Mouse (Mus musculus) lung, adult 2 months (tissue): ENCODE data around the gene Aasdh.

ENCODE experiments used
- CTCF ChIP-seq: fragments of 200-500 bp; IDR thresholded peaks from 2 replicates; pipeline ENCODE4 v1.5.1; 2011; ENCODE audit warnings: mild to moderate bottlenecking, low read length, control low read depth; ENCODE audit not compliant: insufficient read depth
- POLR2A ChIP-seq: fragments of 200-500 bp; IDR thresholded peaks from 2 replicates; pipeline ENCODE4 v1.6.1; 2011; ENCODE audit warnings: low read depth, mild to moderate bottlenecking, control low read depth, low read length, borderline replicate concordance; ENCODE audit errors: extremely low read depth

- TF ChIP-seq POLR2A (no peak), CTCF (no peak)
These were observed 76.6 kb downstream of the Aasdh start for GRCm38 (mm10) chr5:76828527-76829240.
